22 mouse cellular contexts compared by ENCODE assay signal in genomic region chr3:61796021-61796420, GRCm38 (mm10).
"Had no signal": no experiment of that assay in that cellular context is flagged by ENCODE, and none has a peak within 500 bp of the region (broad histone marks: within the 10 kb centered on the region; RNA-seq: fewer than 3 reads in every experiment).

No protein-coding gene starts in this region.

- H3K4me3 ChIP-seq: lung, embryonic 15.5 days; megakaryocyte, embryonic 14.5 days; midbrain, embryonic 13.5 days; midbrain, embryonic 15.5 days; myocyte; neural tube, embryonic 13.5 days; neural tube, embryonic 15.5 days; stomach, embryonic 15.5 days had no signal

- H3K27ac ChIP-seq: lung, embryonic 15.5 days; macrophage; midbrain, embryonic 13.5 days; midbrain, embryonic 15.5 days; neural tube, embryonic 13.5 days; neural tube, embryonic 15.5 days; stomach, embryonic 15.5 days; stomach, postnatal 0 days had no signal

- H3K9me3 ChIP-seq: lung, embryonic 15.5 days; megakaryocyte, embryonic 14.5 days; midbrain, embryonic 13.5 days; midbrain, embryonic 15.5 days; neural tube, embryonic 13.5 days; neural tube, embryonic 15.5 days; stomach, embryonic 15.5 days had no signal

- H3K4me2 ChIP-seq: lung, embryonic 15.5 days; midbrain, embryonic 11.5 days; midbrain, embryonic 13.5 days; midbrain, embryonic 15.5 days; neural tube, embryonic 13.5 days; neural tube, embryonic 15.5 days; stomach, embryonic 15.5 days had no signal

- H3K4me1 ChIP-seq: lung, embryonic 15.5 days; megakaryocyte, embryonic 14.5 days; midbrain, embryonic 13.5 days; midbrain, embryonic 15.5 days; neural tube, embryonic 13.5 days; neural tube, embryonic 15.5 days; stomach, embryonic 15.5 days had no signal

- H3K9ac ChIP-seq: liver, postnatal 0 days; lung, embryonic 15.5 days; midbrain, embryonic 13.5 days; midbrain, embryonic 15.5 days; neural tube, embryonic 13.5 days; neural tube, embryonic 15.5 days; stomach, embryonic 15.5 days had no signal

- DNase-seq: liver, postnatal 0 days; lung, adult 2 months; lung, postnatal 14 days; lung, postnatal 36 days; retina, postnatal 1 day; right cerebral cortex, adult 18-20 months; right cerebral cortex, postnatal 25 days; thymus, adult 2 months; thymus, postnatal 25 days; thymus, postnatal 4 days had no signal

- H3K27me3 ChIP-seq: lung, embryonic 15.5 days; megakaryocyte, embryonic 14.5 days; midbrain, embryonic 13.5 days; midbrain, embryonic 15.5 days; neural tube, embryonic 13.5 days; neural tube, embryonic 15.5 days; stomach, embryonic 15.5 days had no signal

- ATAC-seq: liver, postnatal 0 days; lung, postnatal 0 days; midbrain, embryonic 13.5 days; midbrain, embryonic 15.5 days had no signal

- H3K36me3 ChIP-seq: lung, embryonic 15.5 days; midbrain, embryonic 13.5 days; midbrain, embryonic 15.5 days; neural tube, embryonic 13.5 days; neural tube, embryonic 15.5 days; stomach, embryonic 15.5 days had no signal
